Mouse (Mus musculus): ENCODE data around the gene Asic5.

Gene Asic5

GRCm38 (mm10) chr3:81981990-81982389 lies at the start of gene Asic5:
Gene Asic5, plus strand, starts transcription at chr3:81982290.
- DNase-seq (ENCODE audit: low spot score in 2 of 2), result no peak

GRCm38 (mm10) chr3:81933348-81933747 lies 48.7 kb upstream of the Asic5 start:
- no peak for DNase-seq (ENCODE audit: low spot score in 2 of 2)

GRCm38 (mm10) chr3:81938924-81939323 lies 43.2 kb upstream of the Asic5 start:
- DNase-seq (ENCODE audit: low spot score in 2 of 2), result no peak

GRCm38 (mm10) chr3:81942341-81942740 lies 39.7 kb upstream of the Asic5 start:
- DNase-seq (ENCODE audit: low spot score in 2 of 2), result no peak

GRCm38 (mm10) chr3:81943097-81943496 lies 39.0 kb upstream of the Asic5 start:
- DNase-seq (ENCODE audit: low spot score in 2 of 2), result no peak

- DNase-seq (ENCODE audit: low spot score in 2 of 2), result no peak
Measured at GRCm38 (mm10) chr3:81944851-81945393, 37.2 kb upstream of the Asic5 start.

GRCm38 (mm10) chr3:81949048-81949447 lies 33.0 kb upstream of the Asic5 start:
- DNase-seq (ENCODE audit: low spot score in 2 of 2), result no peak

GRCm38 (mm10) chr3:81951785-81952184 lies 30.3 kb upstream of the Asic5 start:
- no peak for DNase-seq (ENCODE audit: low spot score in 2 of 2)

- no peak for DNase-seq (ENCODE audit: low spot score in 2 of 2)
Measured at GRCm38 (mm10) chr3:81957484-81957883, 24.6 kb upstream of the Asic5 start.

- no peak for DNase-seq (ENCODE audit: low spot score in 2 of 2)
Measured at GRCm38 (mm10) chr3:81961336-81961735, 20.8 kb upstream of the Asic5 start.

- DNase-seq (ENCODE audit: low spot score in 2 of 2), result peak in 1 of 2 experiments; percentile 22
Measured at GRCm38 (mm10) chr3:81963768-81964167, 18.3 kb upstream of the Asic5 start.

GRCm38 (mm10) chr3:81964596-81964995 lies 17.5 kb upstream of the Asic5 start:
- no peak for DNase-seq (ENCODE audit: low spot score in 2 of 2)

- DNase-seq (ENCODE audit: low spot score in 2 of 2), result no peak
Measured at GRCm38 (mm10) chr3:81975607-81976006, 6.5 kb upstream of the Asic5 start.

GRCm38 (mm10) chr3:81976102-81976501 lies 6.0 kb upstream of the Asic5 start, which contains the start of gene Tdo2:
Gene Tdo2, minus strand, starts transcription at chr3:81976202.
- no peak for DNase-seq (ENCODE audit: low spot score in 2 of 2)

- DNase-seq (ENCODE audit: low spot score in 2 of 2), result no peak
Measured at GRCm38 (mm10) chr3:81981576-81981975, 514 bp upstream of the Asic5 start.

- DNase-seq (ENCODE audit: low spot score in 2 of 2), result no peak
Measured at GRCm38 (mm10) chr3:81983120-81983895, 1.2 kb downstream of the Asic5 start.

GRCm38 (mm10) chr3:81985100-81985499 lies 3.0 kb downstream of the Asic5 start:
- no peak for DNase-seq (ENCODE audit: low spot score in 2 of 2)

- no peak for DNase-seq (ENCODE audit: low spot score in 2 of 2)
Measured at GRCm38 (mm10) chr3:81986103-81986502, 4.0 kb downstream of the Asic5 start.

- DNase-seq (ENCODE audit: low spot score in 2 of 2), result no peak
Measured at GRCm38 (mm10) chr3:81987628-81988027, 5.5 kb downstream of the Asic5 start.

GRCm38 (mm10) chr3:81989692-81990141 lies 7.6 kb downstream of the Asic5 start:
- no peak for DNase-seq (ENCODE audit: low spot score in 2 of 2)

GRCm38 (mm10) chr3:81990531-81990930 lies 8.4 kb downstream of the Asic5 start:
- DNase-seq (ENCODE audit: low spot score in 2 of 2), result no peak

GRCm38 (mm10) chr3:81995371-81995770 lies 13.3 kb downstream of the Asic5 start:
- DNase-seq (ENCODE audit: low spot score in 2 of 2), result no peak

GRCm38 (mm10) chr3:81995988-81996387 lies 13.9 kb downstream of the Asic5 start:
- DNase-seq (ENCODE audit: low spot score in 2 of 2), result peak; percentile 22 to 59

Measured in right cerebral cortex, adult 2 months (tissue).